Mouse (Mus musculus): Measurements from ENCODE around the gene Mctp1. TPM values are rescaled to one million over a fixed set of nuclear protein-coding genes. Genes with fewer than 3 reads are reported as not detected.

Gene Mctp1
- polyA plus RNA-seq, 1 experiment: 0.44 TPM

GRCm38 (mm10) chr13:76481601-76482000 is 97.3 kb downstream of the Mctp1 start:
- TF ChIP-seq CTCF (IDR thresholded peaks at IDR 0.05; ENCODE audit: control insufficient read depth, insufficient read depth, insufficient replicate concordance, low read depth, low read length) (no peak), POLR2A (IDR thresholded peaks at IDR 0.05; ENCODE audit: control insufficient read depth, low read depth, low read length) (no peak)
- H3K27ac ChIP-seq (ENCODE audit: control insufficient read depth, insufficient read depth, low read depth, low read length): no peak overlapping the region
- H3K4me3 ChIP-seq (ENCODE audit: control insufficient read depth, low read depth, low read length): no peak overlapping the region
- no peaks in the 10 kb centered on the region for H3K4me1 ChIP-seq (ENCODE audit: control insufficient read depth, insufficient read depth, low read length)
- no peaks in the 10 kb centered on the region for H3K36me3 ChIP-seq (ENCODE audit: control insufficient read depth, insufficient read depth, low read length)
- H3K27me3 ChIP-seq (ENCODE audit: control insufficient read depth, insufficient read depth, low read length): no peaks in the 10 kb centered on the region

- no peaks in the 10 kb centered on the region for H3K27me3 ChIP-seq (ENCODE audit: control insufficient read depth, insufficient read depth, low read length)
- H3K4me3 ChIP-seq (ENCODE audit: control insufficient read depth, low read depth, low read length): no peak overlapping the region
- H3K4me1 ChIP-seq (ENCODE audit: control insufficient read depth, insufficient read depth, low read length): no peaks in the 10 kb centered on the region
- H3K36me3 ChIP-seq (ENCODE audit: control insufficient read depth, insufficient read depth, low read length): no peaks in the 10 kb centered on the region
- H3K27ac ChIP-seq (ENCODE audit: control insufficient read depth, insufficient read depth, low read depth, low read length): no peak overlapping the region
- no peak for TF ChIP-seq POLR2A (IDR thresholded peaks at IDR 0.05; ENCODE audit: control insufficient read depth, low read depth, low read length)
- no peak for TF ChIP-seq CTCF (IDR thresholded peaks at IDR 0.05; ENCODE audit: control insufficient read depth, insufficient read depth, insufficient replicate concordance, low read depth, low read length)
These were observed 98.7 kb downstream of the Mctp1 start for GRCm38 (mm10) chr13:76482998-76483397.

GRCm38 (mm10) chr13:76484086-76484709 is 99.9 kb downstream of the Mctp1 start:
- no peak overlapping the region for H3K27ac ChIP-seq (ENCODE audit: control insufficient read depth, insufficient read depth, low read depth, low read length)
- no peaks in the 10 kb centered on the region for H3K27me3 ChIP-seq (ENCODE audit: control insufficient read depth, insufficient read depth, low read length)
- H3K36me3 ChIP-seq (ENCODE audit: control insufficient read depth, insufficient read depth, low read length): no peaks in the 10 kb centered on the region
- H3K4me1 ChIP-seq (ENCODE audit: control insufficient read depth, insufficient read depth, low read length): no peaks in the 10 kb centered on the region
- H3K4me3 ChIP-seq (ENCODE audit: control insufficient read depth, low read depth, low read length): no peak overlapping the region
- TF ChIP-seq POLR2A (IDR thresholded peaks at IDR 0.05; ENCODE audit: control insufficient read depth, low read depth, low read length) (no peak), CTCF (IDR thresholded peaks at IDR 0.05; ENCODE audit: control insufficient read depth, insufficient read depth, insufficient replicate concordance, low read depth, low read length) (no peak)

GRCm38 (mm10) chr13:76515896-76516295 is 131.6 kb downstream of the Mctp1 start:
- Histone ChIP-seq H3K4me3 (ENCODE audit: control insufficient read depth, low read depth, low read length) (no peak overlapping the region), H3K27me3 (ENCODE audit: control insufficient read depth, insufficient read depth, low read length) (no peaks in the 10 kb centered on the region), H3K4me1 (ENCODE audit: control insufficient read depth, insufficient read depth, low read length) (no peaks in the 10 kb centered on the region), H3K36me3 (ENCODE audit: control insufficient read depth, insufficient read depth, low read length) (no peaks in the 10 kb centered on the region), H3K27ac (ENCODE audit: control insufficient read depth, insufficient read depth, low read depth, low read length) (no peak overlapping the region)
- no peak for TF ChIP-seq CTCF (IDR thresholded peaks at IDR 0.05; ENCODE audit: control insufficient read depth, insufficient read depth, insufficient replicate concordance, low read depth, low read length)
- TF ChIP-seq POLR2A (IDR thresholded peaks at IDR 0.05; ENCODE audit: control insufficient read depth, low read depth, low read length): no peak

GRCm38 (mm10) chr13:76523170-76523569 is 138.8 kb downstream of the Mctp1 start:
- TF ChIP-seq POLR2A (IDR thresholded peaks at IDR 0.05; ENCODE audit: control insufficient read depth, low read depth, low read length) (no peak), CTCF (IDR thresholded peaks at IDR 0.05; ENCODE audit: control insufficient read depth, insufficient read depth, insufficient replicate concordance, low read depth, low read length) (no peak)
- H3K27ac ChIP-seq (ENCODE audit: control insufficient read depth, insufficient read depth, low read depth, low read length): no peak overlapping the region
- no peak overlapping the region for H3K4me3 ChIP-seq (ENCODE audit: control insufficient read depth, low read depth, low read length)

GRCm38 (mm10) chr13:76527326-76527725 is 143.0 kb downstream of the Mctp1 start:
- TF ChIP-seq POLR2A (IDR thresholded peaks at IDR 0.05; ENCODE audit: control insufficient read depth, low read depth, low read length) (no peak), CTCF (IDR thresholded peaks at IDR 0.05; ENCODE audit: control insufficient read depth, insufficient read depth, insufficient replicate concordance, low read depth, low read length) (no peak)
- Histone ChIP-seq H3K4me1 (ENCODE audit: control insufficient read depth, insufficient read depth, low read length) (no peaks in the 10 kb centered on the region), H3K36me3 (ENCODE audit: control insufficient read depth, insufficient read depth, low read length) (no peaks in the 10 kb centered on the region), H3K27me3 (ENCODE audit: control insufficient read depth, insufficient read depth, low read length) (no peaks in the 10 kb centered on the region), H3K4me3 (ENCODE audit: control insufficient read depth, low read depth, low read length) (no peak overlapping the region), H3K27ac (ENCODE audit: control insufficient read depth, insufficient read depth, low read depth, low read length) (no peak overlapping the region)

More at GRCm38 (mm10) chr13:76523170-76523569, 138.8 kb downstream of the Mctp1 start:
- Histone ChIP-seq H3K4me1 (ENCODE audit: control insufficient read depth, insufficient read depth, low read length) (no peaks in the 10 kb centered on the region), H3K27me3 (ENCODE audit: control insufficient read depth, insufficient read depth, low read length) (no peaks in the 10 kb centered on the region), H3K36me3 (ENCODE audit: control insufficient read depth, insufficient read depth, low read length) (no peaks in the 10 kb centered on the region)

GRCm38 (mm10) chr13:76527751-76528150 is 143.4 kb downstream of the Mctp1 start:
- Histone ChIP-seq H3K36me3 (ENCODE audit: control insufficient read depth, insufficient read depth, low read length) (no peaks in the 10 kb centered on the region), H3K4me3 (ENCODE audit: control insufficient read depth, low read depth, low read length) (no peak overlapping the region), H3K27ac (ENCODE audit: control insufficient read depth, insufficient read depth, low read depth, low read length) (no peak overlapping the region), H3K27me3 (ENCODE audit: control insufficient read depth, insufficient read depth, low read length) (no peaks in the 10 kb centered on the region), H3K4me1 (ENCODE audit: control insufficient read depth, insufficient read depth, low read length) (no peaks in the 10 kb centered on the region)
- TF ChIP-seq POLR2A (IDR thresholded peaks at IDR 0.05; ENCODE audit: control insufficient read depth, low read depth, low read length): no peak
- no peak for TF ChIP-seq CTCF (IDR thresholded peaks at IDR 0.05; ENCODE audit: control insufficient read depth, insufficient read depth, insufficient replicate concordance, low read depth, low read length)
